Mouse (Mus musculus) CD4-positive helper T cell, adult 2 months (primary cell): ENCODE data around the gene Itga3.
"Not testable (repeated sequence)": the region's sequence is repeated elsewhere in the genome, so short reads cannot be mapped to it uniquely, and the experiment has no call there.

Experiments
- DNase-seq: peaks from one replicate; pipeline ENCODE4 v3.0.0-alpha.2; 2012; ENCODE audit warnings: low read depth, missing footprints, low spot score

The Itga3 gene

GRCm38 (mm10) chr11:95033617-95034016 lies 43.0 kb downstream of the Itga3 start:
- no peak for DNase-seq

DNA sequence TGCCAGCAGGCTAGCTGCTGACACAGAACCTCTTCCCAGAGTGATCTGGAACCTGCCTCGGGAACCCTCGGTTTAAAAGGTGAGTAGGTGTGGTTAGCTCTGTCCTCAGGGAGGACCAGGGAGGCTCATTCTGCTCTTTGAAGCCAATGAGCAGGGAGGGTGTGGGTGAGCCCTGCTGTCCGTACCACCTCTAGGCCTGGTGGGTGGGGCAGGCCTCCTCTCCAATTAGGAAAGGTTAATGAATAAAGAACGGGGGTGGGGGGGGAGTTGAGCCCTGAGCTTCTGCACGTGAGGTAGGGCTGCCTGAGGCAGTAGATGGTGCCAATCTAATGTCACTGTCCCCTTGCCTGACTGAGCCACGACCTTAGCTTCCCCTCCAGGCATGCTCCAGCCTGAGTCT lies 43.7 kb downstream of the Itga3 start:
- DNase-seq, result no peak

DNA sequence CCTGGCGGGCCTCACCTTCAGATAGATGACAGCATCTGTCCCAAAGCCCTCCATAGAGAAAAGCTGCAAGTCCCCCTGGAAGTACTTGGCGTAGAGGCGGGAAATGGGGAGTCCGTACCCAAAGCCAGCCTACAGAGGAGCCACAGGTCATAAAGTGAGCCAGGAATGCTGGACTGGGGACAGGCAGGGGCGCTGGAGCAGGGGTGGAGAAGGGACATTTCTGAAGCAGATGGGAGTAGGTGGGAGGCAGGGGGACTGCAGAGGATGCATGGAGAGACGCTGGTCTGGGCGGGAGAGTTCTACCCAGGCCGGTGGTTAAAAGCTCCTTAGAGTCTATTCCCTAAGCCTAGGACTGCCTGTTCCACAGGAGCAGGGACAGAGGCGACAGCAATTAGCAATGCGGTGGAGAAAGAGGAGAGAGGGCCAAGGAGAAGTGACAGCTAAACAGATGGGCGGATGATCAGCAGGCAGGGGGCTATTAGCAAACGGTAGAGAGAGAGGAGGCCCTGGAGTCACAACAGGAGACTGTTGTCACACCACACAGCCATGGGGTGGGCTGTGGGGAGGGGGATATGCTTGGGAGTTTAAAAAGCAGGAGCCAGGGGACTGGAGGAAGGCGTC lies 48.6 kb downstream of the Itga3 start:
- DNase-seq, result no peak

- no peak for DNase-seq
These were observed 49.8 kb downstream of the Itga3 start for GRCm38 (mm10) chr11:95026849-95027248.

DNA sequence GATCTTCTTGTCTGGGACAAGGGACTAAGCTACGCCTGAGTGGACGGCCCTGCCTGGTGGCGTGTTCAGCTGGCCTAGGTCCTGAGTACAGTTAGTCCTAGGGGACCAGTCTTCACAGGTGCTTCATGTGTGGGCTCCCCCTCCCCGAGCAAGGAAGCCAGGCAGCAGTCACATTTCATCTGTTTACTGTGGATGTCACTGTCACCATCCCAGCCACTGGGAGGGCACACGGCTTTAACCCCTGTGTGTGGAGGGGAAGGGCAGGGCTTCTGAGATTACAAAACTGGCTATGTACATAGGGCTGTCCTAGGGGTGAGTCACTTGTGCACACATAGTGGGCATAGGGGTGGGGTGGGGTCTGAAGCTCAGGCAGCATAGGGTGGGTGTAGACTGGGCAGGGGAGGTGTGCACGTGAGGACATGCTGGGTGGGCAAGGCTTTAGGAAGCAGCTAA lies 50.5 kb downstream of the Itga3 start:
- DNase-seq, result no peak

DNA sequence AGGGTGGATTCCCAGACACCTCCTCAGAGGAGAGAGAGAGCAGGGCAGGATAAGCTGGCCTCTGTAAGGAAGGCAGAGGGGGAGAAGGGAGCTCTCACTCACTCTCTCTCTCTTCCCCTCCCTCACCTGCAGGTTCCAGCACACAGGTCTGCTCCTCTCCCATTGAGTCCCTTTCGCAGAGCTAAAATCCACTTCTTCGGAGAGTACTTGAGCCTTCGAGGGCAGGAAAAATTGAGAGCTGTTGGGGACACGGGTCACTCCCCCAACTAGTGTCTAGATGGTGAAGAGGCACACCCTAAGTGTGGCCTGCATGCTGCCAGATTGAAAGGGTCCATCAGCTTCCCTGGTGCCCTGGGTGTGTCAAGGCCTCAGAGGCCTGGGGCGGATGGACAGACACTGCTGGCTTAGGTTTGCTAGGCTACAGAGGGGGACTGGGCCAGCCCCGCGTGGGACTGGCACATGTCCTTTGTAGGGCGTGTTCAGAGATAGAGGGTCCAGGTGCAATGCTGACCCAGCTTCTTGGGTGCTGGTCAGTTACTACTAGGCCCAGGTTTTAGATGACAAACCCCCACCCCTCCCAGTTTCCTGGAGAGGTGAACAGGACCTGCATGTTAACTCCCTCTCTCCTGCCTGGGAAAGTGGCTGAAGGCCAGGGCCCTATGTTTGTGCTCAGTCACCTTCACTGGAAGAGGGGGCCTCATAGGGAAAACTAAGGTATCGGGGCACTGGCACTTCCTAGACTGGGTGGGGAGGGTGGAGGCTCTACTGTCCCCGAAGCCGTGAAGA lies 51.2 kb downstream of the Itga3 start:
- DNase-seq, result no peak

GRCm38 (mm10) chr11:95024439-95025184 lies 52.0 kb downstream of the Itga3 start:
- no peak for DNase-seq

DNA sequence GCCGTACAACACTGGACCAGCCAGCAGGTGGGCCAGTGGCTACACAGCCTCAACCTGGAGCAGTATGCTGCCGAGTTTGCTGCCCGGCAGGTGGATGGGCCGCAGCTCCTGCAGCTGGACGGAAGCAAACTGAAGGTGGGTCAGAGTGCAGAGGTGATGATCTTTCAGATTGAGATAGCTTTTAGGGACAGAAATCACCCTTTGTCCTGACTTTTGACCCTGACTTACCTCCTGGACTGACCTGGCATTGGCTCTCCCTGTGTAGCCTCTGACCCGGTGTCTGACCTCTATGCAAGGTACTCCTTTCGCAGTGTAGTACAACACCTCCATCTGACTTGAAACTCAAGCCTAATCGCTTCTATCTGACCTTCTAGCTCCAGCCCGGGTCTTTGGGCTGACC lies 53.1 kb downstream of the Itga3 start:
- DNase-seq, result no peak

DNA sequence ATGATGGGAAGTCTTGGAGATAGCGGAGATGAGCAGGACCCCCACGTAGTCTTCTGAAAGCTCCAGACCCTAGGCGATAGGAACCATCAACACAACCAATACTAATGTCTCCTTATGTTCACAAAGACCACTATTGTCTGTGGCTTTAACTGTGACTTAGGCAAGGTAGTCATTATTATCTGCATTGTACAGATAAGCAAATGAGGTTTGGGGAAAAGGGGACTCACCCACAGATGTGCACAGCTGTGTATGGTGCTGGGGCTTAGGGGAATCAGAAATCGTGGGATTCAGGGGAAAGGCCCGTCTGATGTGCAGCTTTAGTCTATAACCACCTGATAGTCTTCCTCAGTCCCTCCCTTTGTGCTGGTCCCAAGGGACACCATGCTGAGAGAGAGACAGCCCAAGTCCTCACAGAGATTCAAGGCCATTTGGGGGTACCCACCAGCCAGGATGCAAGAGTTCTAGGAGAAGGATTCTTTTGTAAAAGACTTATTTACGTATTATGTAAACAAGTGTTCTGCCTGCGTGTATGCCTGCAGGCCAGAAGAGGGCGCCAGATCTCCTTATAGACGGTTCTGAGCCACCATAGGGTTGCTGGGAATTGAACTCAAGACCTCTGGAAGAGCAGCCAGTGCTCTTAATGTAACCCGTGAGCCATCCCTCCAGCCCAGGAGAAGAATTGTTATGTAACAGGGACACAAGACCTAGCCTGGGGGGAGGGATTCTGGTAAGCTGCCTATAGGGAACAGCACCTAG lies 54.2 kb downstream of the Itga3 start:
- no peak for DNase-seq

DNA sequence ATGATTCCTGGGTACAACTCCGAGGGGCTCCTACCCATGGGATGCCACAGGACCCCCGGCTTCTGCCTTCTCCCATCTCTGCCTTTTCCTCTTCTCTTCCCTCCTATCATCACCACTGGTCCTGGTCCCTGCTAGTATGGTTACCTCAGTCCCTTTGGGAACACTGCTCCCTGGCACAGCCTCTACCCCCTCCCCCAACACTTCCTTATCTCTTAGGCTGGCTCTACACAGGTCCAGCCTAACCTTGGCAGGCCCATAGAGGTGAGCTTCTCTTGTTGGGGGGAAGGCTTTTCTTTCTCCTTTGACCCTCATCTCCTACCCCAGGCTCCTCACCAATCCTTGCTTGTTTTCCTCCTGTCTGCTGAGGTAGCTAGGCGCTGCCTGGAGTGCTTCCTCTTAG lies 61.1 kb downstream of the Itga3 start:
- DNase-seq, result no peak

DNA sequence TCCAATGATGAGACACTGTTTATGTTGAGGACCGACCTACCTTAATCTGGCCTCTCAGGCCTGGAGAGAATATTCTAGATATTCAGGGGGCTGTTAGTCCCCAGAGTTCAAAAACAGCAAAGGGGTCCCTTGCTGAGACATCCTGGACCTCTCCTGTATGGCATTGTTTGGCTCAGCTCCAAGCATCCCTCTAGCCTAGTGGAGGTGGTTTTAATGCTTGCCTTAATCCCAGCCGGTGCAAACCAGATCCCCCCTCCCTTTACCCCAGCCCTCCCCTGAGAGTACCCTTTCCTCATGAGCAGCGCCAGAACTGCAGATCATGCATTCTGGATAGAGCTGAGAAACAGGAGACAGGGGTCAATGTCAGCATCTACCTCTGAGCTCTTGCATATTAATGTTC lies 64.1 kb downstream of the Itga3 start:
- DNase-seq, result no peak

GRCm38 (mm10) chr11:95012075-95012474 lies 64.5 kb downstream of the Itga3 start:
- no peak for DNase-seq

DNA sequence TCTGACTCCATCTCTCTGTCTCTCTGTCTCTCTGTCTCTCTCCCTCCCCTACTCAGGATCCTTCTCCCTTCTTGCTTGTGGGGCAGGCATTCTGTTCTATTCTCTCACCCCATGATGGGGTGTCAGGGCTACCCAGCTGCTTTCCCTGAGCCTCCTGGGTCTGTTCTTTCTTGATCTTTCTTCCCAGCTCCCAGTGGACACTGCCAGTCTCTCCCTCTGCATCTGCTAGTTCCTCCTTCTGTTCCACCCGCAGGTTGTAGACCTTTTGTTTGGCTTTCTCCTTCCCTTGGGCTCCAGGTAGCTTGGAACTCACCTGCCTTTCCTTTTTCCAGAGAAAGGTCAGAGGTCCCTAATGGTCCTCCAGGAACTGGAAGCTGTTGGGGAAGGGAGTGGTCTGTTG lies 65.2 kb downstream of the Itga3 start:
- DNase-seq, result no peak

- not testable (repeated sequence) for DNase-seq
These were observed 65.7 kb downstream of the Itga3 start for GRCm38 (mm10) chr11:95010841-95011403.

GRCm38 (mm10) chr11:95010141-95010739 lies 66.4 kb downstream of the Itga3 start:
- no peak for DNase-seq

DNA sequence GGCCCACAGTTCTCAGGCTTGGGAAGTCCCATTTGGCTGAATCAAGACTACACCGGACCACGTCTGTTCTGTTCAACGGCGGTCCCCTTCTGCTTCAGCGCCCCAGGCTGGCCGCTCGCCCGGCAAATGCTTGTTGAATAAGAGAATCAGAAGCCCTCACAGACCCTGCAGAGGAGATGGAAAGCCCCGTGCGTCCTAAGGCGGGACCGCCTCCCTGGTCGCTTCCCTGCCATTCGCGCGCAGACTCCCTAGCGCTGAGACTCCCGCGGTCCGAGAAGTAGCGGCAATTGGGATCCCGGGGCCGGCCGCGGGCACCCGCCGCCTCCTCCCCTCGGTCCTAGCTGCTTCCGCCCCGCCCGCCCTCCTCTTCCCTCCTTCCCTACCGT lies 67.0 kb downstream of the Itga3 start, which contains the start of gene Samd14:
Gene Samd14, plus strand, starts transcription at position 251 of the 386 bp plus-strand sequence.
- peak; percentile 44 for DNase-seq

DNA sequence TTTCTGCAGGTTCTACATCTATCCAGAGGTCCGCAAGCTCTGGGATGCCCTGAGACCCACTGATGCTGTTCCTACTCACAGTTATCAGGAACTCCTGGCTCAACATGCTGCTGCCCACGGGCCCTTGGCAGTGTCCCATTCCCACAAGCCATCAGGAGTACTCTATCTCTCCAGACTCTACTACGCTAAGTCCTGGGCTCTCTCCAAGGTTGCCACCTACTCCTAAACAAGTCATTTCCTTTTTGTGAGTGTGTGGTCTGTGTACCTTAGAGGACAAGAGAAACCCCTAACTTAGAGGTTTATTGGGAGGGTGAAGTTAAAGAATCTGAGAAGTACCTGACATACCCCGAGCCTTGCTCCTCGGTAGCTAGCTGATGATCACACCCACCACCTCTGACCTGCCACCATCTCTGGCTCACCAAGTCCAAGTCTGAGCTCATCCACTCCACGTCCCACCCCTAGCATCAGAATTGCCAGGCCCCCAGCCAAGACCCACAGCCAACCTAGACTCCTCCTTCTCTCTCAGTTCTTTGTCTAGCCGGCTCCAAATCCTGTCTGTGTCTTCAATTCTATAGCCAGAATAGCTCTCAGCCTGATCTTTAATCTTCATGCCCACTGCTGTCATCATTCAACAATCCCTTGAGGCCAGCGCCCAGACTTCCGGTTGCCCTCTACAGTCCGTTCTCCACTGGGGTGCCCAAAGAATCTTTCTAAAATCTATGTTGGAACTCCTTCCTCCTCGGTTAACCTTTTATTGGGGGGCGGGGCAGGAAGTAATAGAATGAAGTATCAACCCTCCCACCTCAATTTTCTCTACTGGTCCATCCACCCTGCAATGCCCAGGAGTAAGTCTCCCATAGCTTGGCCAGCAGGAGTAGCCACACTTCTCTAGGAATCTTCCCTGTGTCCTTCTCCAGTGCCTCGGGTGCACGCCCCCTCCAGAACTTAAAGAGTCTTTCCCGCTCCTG lies 67.7 kb downstream of the Itga3 start:
- no peak for DNase-seq

GRCm38 (mm10) chr11:95007418-95007817 lies 69.2 kb downstream of the Itga3 start:
- no peak for DNase-seq

DNA sequence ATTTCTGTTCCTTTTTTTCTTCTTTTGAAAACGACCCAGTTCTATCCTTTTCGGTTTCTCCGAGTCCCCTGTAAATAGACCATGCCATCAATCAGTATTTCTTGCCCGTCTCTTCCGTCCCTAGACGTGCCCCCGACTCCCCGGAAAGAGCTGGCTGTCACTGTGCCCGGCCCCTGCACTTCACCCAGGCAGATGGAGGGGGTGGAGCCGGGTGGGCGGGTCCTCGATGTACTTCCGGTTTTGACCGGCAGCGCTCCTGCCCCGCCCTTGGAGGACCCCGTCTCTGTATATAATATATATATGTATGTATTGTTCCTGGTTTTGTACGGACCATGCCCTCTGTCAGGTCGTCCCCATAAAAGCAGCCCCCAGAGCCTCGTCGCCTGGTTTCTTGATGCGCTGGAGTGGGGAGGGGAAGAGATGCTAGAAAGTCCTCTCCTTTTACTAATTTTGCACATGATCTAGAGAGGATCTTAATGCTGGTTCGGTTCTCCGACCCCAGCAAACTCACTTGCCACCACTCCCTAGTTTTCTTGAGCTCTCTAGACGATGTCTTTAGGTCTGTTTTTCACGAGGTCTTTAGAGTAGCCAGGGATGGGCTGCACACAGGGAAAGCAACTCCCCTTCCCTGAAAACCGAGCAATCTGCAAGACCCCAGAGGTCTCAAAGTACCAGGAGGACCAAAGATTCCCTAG lies 69.9 kb downstream of the Itga3 start:
- DNase-seq, result peak; percentile 79
